Mouse (Mus musculus) liver, embryonic 15.5 days (tissue): ENCODE data around the gene Itpka. TPM values are rescaled to one million over a fixed set of nuclear protein-coding genes. Genes with fewer than 3 reads are reported as not detected.

Experiments
- ATAC-seq: fragments of 200-750 bp; cut with Nextera tagmentation; 2 replicates; pipeline ENCODE4 v1.8.0; 2017; ENCODE audit warnings: moderate number of reproducible peaks, mild to moderate bottlenecking, moderate library complexity; ENCODE audit not compliant: insufficient read depth
- H3K27ac ChIP-seq: fragments of 300-500 bp; sonication (generic); replicated peaks from 2 replicates; pipeline ENCODE4 v1.5.1; 2015; ENCODE audit warnings: mild to moderate bottlenecking, inconsistent platforms
- H3K27me3 ChIP-seq: fragments of 300-500 bp; sonication (generic); 2 replicates; pipeline ENCODE4 v1.6.1; 2015; ENCODE audit warnings: mild to moderate bottlenecking, inconsistent platforms
- H3K36me3 ChIP-seq: fragments of 300-500 bp; sonication (generic); replicated peaks from 2 replicates; pipeline ENCODE4 v1.6.1; 2015; ENCODE audit warnings: moderate library complexity, mild to moderate bottlenecking, inconsistent platforms
- H3K4me1 ChIP-seq: fragments of 300-500 bp; sonication (generic); replicated peaks from 2 replicates; pipeline ENCODE4 v1.6.1; 2015; ENCODE audit warnings: inconsistent platforms
- H3K4me2 ChIP-seq: fragments of 300-500 bp; sonication (generic); 2 replicates; pipeline ENCODE4 v1.6.1; 2015; ENCODE audit warnings: moderate library complexity, mild to moderate bottlenecking, inconsistent platforms
- H3K4me3 ChIP-seq: fragments of 300-500 bp; sonication (generic); replicated peaks from 2 replicates; pipeline ENCODE4 v1.5.1; 2015; ENCODE audit warnings: mild to moderate bottlenecking, inconsistent platforms
- H3K9ac ChIP-seq: fragments of 300-500 bp; sonication (generic); 2 replicates; pipeline ENCODE4 v1.6.1; 2015; ENCODE audit warnings: moderate library complexity, mild to moderate bottlenecking, inconsistent platforms
- H3K9me3 ChIP-seq: fragments of 300-500 bp; sonication (generic); replicated peaks from 2 replicates; pipeline ENCODE4 v1.6.1; 2016; ENCODE audit warnings: inconsistent platforms
- WGBS: fragments of 180-500 bp; shearing (Covaris S2); methylation state at CpG from one replicate; pipeline ENCODE4 v1.1.7; 2015; ENCODE audit warnings: mixed read lengths; ENCODE audit not compliant: insufficient replicate concordance; 5-methylcytosine and 5-hydroxymethylcytosine counted together
- polyA plus RNA-seq: library from polyadenylated mRNA; unstranded; fragments of >200 nt; fragmentation: Nextera tagmentation; extraction: Ambion mirVana; gene quantifications from 2 replicates; pipeline ENCODE4 v1.2.1, GENCODE M21; 2015

Gene Itpka
- polyA plus RNA-seq, 1 experiment from 2014 or later: 2.7 TPM

GRCm38 (mm10) chr2:119730735-119731134 lies 11.4 kb upstream of the Itpka start:
- H3K9me3 ChIP-seq: no peaks in the 10 kb centered on the region
- H3K9ac ChIP-seq: no peak overlapping the region
- no peak for ATAC-seq
- no peaks in the 10 kb centered on the region for H3K27me3 ChIP-seq
- H3K4me3 ChIP-seq: no peak overlapping the region
- no peak overlapping the region for H3K27ac ChIP-seq
- peaks cover 80% of the 10 kb centered on the region for H3K36me3 ChIP-seq
- H3K4me2 ChIP-seq: no peak overlapping the region
- WGBS: 78% methylated on average over 4 of the region's 4 CpGs
- peaks cover 18% of the 10 kb centered on the region for H3K4me1 ChIP-seq

GRCm38 (mm10) chr2:119737124-119737523 lies 5.0 kb upstream of the Itpka start:
- no peak for ATAC-seq

GRCm38 (mm10) chr2:119740567-119740966 lies 1.6 kb upstream of the Itpka start:
- no peaks in the 10 kb centered on the region for H3K36me3 ChIP-seq
- H3K4me1 ChIP-seq: peaks cover 59% of the 10 kb centered on the region
- WGBS: 7% methylated on average over 2 of the region's 2 CpGs
- no peak overlapping the region for H3K9ac ChIP-seq
- H3K4me2 ChIP-seq: peak overlapping the region; percentile 100; the same call in 1 of the 2 replicates
- no peak overlapping the region for H3K4me3 ChIP-seq
- ATAC-seq: no peak
- H3K27me3 ChIP-seq: peaks cover 76% of the 10 kb centered on the region
- no peak overlapping the region for H3K27ac ChIP-seq
- no peaks in the 10 kb centered on the region for H3K9me3 ChIP-seq

More at GRCm38 (mm10) chr2:119737124-119737523, 5.0 kb upstream of the Itpka start:
- Histone ChIP-seq H3K9me3 (no peaks in the 10 kb centered on the region), H3K4me3 (no peak overlapping the region), H3K27ac (no peak overlapping the region), H3K4me2 (no peak overlapping the region), H3K4me1 (peaks cover 26% of the 10 kb centered on the region), H3K9ac (no peak overlapping the region), H3K27me3 (peaks cover 42% of the 10 kb centered on the region), H3K36me3 (peaks cover 19% of the 10 kb centered on the region)
- 32% methylated on average over 12 of the region's 12 CpGs for WGBS

- no peak overlapping the region for H3K27ac ChIP-seq
- peaks cover 54% of the 10 kb centered on the region for H3K4me1 ChIP-seq
- H3K4me2 ChIP-seq: peak overlapping the region; percentile 100
- H3K27me3 ChIP-seq: peaks cover 88% of the 10 kb centered on the region
- H3K4me3 ChIP-seq: peak overlapping the region; percentile 72
- ATAC-seq: peak; percentile 29
- H3K9ac ChIP-seq: peak overlapping the region; percentile 62
- no peaks in the 10 kb centered on the region for H3K36me3 ChIP-seq
- H3K9me3 ChIP-seq: no peaks in the 10 kb centered on the region
- under 1% methylated on average over 70 of the region's 70 CpGs for WGBS
These were observed 481 bp downstream of the Itpka start for GRCm38 (mm10) chr2:119742461-119743175.

GRCm38 (mm10) chr2:119743176-119743807 lies 1.2 kb downstream of the Itpka start:
- H3K4me1 ChIP-seq: peaks cover 54% of the 10 kb centered on the region
- no peak for ATAC-seq
- H3K4me2 ChIP-seq: peak overlapping the region; percentile 100
- H3K27me3 ChIP-seq: peaks cover 88% of the 10 kb centered on the region
- WGBS: 10% methylated on average over 31 of the region's 31 CpGs
- H3K4me3 ChIP-seq: peak overlapping the region; percentile 72
- no peaks in the 10 kb centered on the region for H3K36me3 ChIP-seq
- no peaks in the 10 kb centered on the region for H3K9me3 ChIP-seq
- H3K9ac ChIP-seq: peak overlapping the region; percentile 62; the same call in 1 of the 2 replicates
- H3K27ac ChIP-seq: no peak overlapping the region

- Histone ChIP-seq H3K9ac (no peak overlapping the region), H3K27me3 (peaks cover 86% of the 10 kb centered on the region), H3K4me3 (peak overlapping the region; percentile 72), H3K4me1 (peaks cover 54% of the 10 kb centered on the region), H3K27ac (no peak overlapping the region), H3K9me3 (no peaks in the 10 kb centered on the region), H3K4me2 (peak overlapping the region; percentile 100), H3K36me3 (no peaks in the 10 kb centered on the region)
- 11% methylated on average over 22 of the region's 22 CpGs for WGBS
- ATAC-seq: no peak
These were observed 1.6 kb downstream of the Itpka start for GRCm38 (mm10) chr2:119743808-119744162.

GRCm38 (mm10) chr2:119744163-119745111 lies 2.3 kb downstream of the Itpka start:
- peak overlapping the region; percentile 49 for H3K27ac ChIP-seq
- 5% methylated on average over 46 of the region's 46 CpGs for WGBS
- H3K4me2 ChIP-seq: peak overlapping the region; percentile 100
- H3K4me3 ChIP-seq: peak overlapping the region; percentile 72
- ATAC-seq: peak; percentile 67
- 0 out of 2 replicates have a peak overlapping the region, but pooled peaks have one; percentile 1 for H3K9ac ChIP-seq
- no peaks in the 10 kb centered on the region for H3K9me3 ChIP-seq
- peaks cover 93% of the 10 kb centered on the region for H3K27me3 ChIP-seq
- H3K4me1 ChIP-seq: peaks cover 54% of the 10 kb centered on the region
- H3K36me3 ChIP-seq: no peaks in the 10 kb centered on the region

GRCm38 (mm10) chr2:119745281-119745680 lies 3.1 kb downstream of the Itpka start:
- H3K27ac ChIP-seq: peak overlapping the region; percentile 49; the same call in 1 of the 2 replicates
- no peaks in the 10 kb centered on the region for H3K36me3 ChIP-seq
- peak overlapping the region; percentile 100; the same call in 1 of the 2 replicates for H3K4me2 ChIP-seq
- peaks cover 52% of the 10 kb centered on the region for H3K4me1 ChIP-seq
- H3K9ac ChIP-seq: 0 out of 2 replicates have a peak overlapping the region, but pooled peaks have one; percentile 1
- peaks cover 96% of the 10 kb centered on the region for H3K27me3 ChIP-seq
- WGBS: 4% methylated on average over 1 of the region's 1 CpGs
- H3K4me3 ChIP-seq: no peak overlapping the region
- no peak for ATAC-seq
- H3K9me3 ChIP-seq: no peaks in the 10 kb centered on the region

GRCm38 (mm10) chr2:119747554-119747953 lies 5.4 kb downstream of the Itpka start:
- no peaks in the 10 kb centered on the region for H3K36me3 ChIP-seq
- H3K4me3 ChIP-seq: no peak overlapping the region
- peaks cover 97% of the 10 kb centered on the region for H3K27me3 ChIP-seq
- 51% methylated on average over 7 of the region's 7 CpGs for WGBS
- H3K27ac ChIP-seq: no peak overlapping the region
- no peak overlapping the region for H3K9ac ChIP-seq
- H3K4me2 ChIP-seq: no peak overlapping the region
- no peak for ATAC-seq
- H3K4me1 ChIP-seq: peaks cover 30% of the 10 kb centered on the region
- H3K9me3 ChIP-seq: no peaks in the 10 kb centered on the region

- H3K27me3 ChIP-seq: peaks cover 97% of the 10 kb centered on the region
- no peaks in the 10 kb centered on the region for H3K36me3 ChIP-seq
- no peaks in the 10 kb centered on the region for H3K9me3 ChIP-seq
- no peak overlapping the region for H3K4me3 ChIP-seq
- H3K27ac ChIP-seq: no peak overlapping the region
- H3K4me1 ChIP-seq: peaks cover 12% of the 10 kb centered on the region
- 66% methylated on average over 13 of the region's 13 CpGs for WGBS
- no peak overlapping the region for H3K4me2 ChIP-seq
- no peak overlapping the region for H3K9ac ChIP-seq
- ATAC-seq: no peak
These were observed 7.1 kb downstream of the Itpka start for GRCm38 (mm10) chr2:119749260-119749659.
